In genomic region chr11:100836923-100837702, GRCm38 (mm10) we compare ENCODE assay signal across 13 mouse cellular contexts. TPM values are rescaled to one million over a fixed set of nuclear protein-coding genes. Genes with fewer than 3 reads are reported as not detected.
A peak's percentile ranks its signal among the peaks of the same experiment; 100 is the strongest.
DNase-seq lines count a peak whose midpoint lies in the region; ATAC-seq and TF ChIP-seq lines count a peak whose summit lies in the region.
"Had no signal": no experiment of that assay in that cellular context is flagged by ENCODE, and none has a peak within 500 bp of the region (broad histone marks: within the 10 kb centered on the region; RNA-seq: fewer than 3 reads in every experiment).

No protein-coding gene starts in this region.

- ATAC-seq in liver, embryonic 11.5 days (replicated peaks; ENCODE audit: low FRiP score), result no peak
- peak; percentile 65 for ATAC-seq in liver, embryonic 16.5 days (ENCODE audit: low read depth)
- ATAC-seq: forebrain, embryonic 13.5 days had no signal

- H3K4me2 ChIP-seq in liver, embryonic 11.5 days, result no peak overlapping the region
- H3K4me2 ChIP-seq in liver, embryonic 16.5 days (ENCODE audit: low read depth, low read length), result no peak overlapping the region; the same call in 1 of the 2 replicates
- H3K4me2 ChIP-seq: forebrain, embryonic 13.5 days; hindbrain, embryonic 14.5 days; neural tube, embryonic 13.5 days had no signal

- TF ChIP-seq CTCF in liver, adult 2 months (IDR thresholded peaks at IDR 0.05; ENCODE audit: low read depth, low read length), result peak; percentile 51

- 36% methylated on average over 9 of the region's 9 CpGs for WGBS in liver, adult 2 months
- 75% methylated on average over 9 of the region's 9 CpGs for WGBS in liver, embryonic 11.5 days
- WGBS in liver, embryonic 16.5 days (ENCODE audit: insufficient replicate concordance), result 72% methylated on average over 9 of the region's 9 CpGs
- 79% methylated on average over 9 of the region's 9 CpGs for WGBS in forebrain, embryonic 10.5 days

- H3K4me3 ChIP-seq in liver, adult 2 months (ENCODE audit: insufficient read depth, low read depth, low read length), result no peak overlapping the region
- H3K4me3 ChIP-seq in liver, embryonic 11.5 days (ENCODE audit: low read depth, low read length), result no peak overlapping the region
- no peak overlapping the region for H3K4me3 ChIP-seq in liver, embryonic 16.5 days (ENCODE audit: low read depth, low read length)
- H3K4me3 ChIP-seq in forebrain, embryonic 10.5 days, result no peak overlapping the region
- H3K4me3 ChIP-seq: forebrain, embryonic 13.5 days; neural tube, embryonic 13.5 days had no signal

- TF ChIP-seq POLR2A in liver, adult 2 months (IDR thresholded peaks at IDR 0.05; ENCODE audit: extremely low read depth, insufficient read depth, low read length), result no peak

- H3K79me2 ChIP-seq in liver, adult 2 months (ENCODE audit: control insufficient read depth, insufficient read depth, low read length), result peaks cover 29% of the 10 kb centered on the region; the same call in 1 of the 2 replicates

- H3K36me3 ChIP-seq in liver, adult 2 months (ENCODE audit: control insufficient read depth, insufficient read depth, low read length), result no peaks in the 10 kb centered on the region
- peaks cover 9% of the 10 kb centered on the region; the same call in 1 of the 2 replicates for H3K36me3 ChIP-seq in liver, embryonic 11.5 days (ENCODE audit: control insufficient read depth, insufficient read depth, low read length)
- H3K36me3 ChIP-seq in liver, embryonic 16.5 days (ENCODE audit: control insufficient read depth, insufficient read depth), result no peaks in the 10 kb centered on the region; the same call in 1 of the 2 replicates
- H3K36me3 ChIP-seq in forebrain, embryonic 10.5 days (replicated peaks), result no peaks in the 10 kb centered on the region
- H3K36me3 ChIP-seq: neural tube, embryonic 13.5 days had no signal

- H3K27me3 ChIP-seq in liver, adult 2 months (ENCODE audit: control insufficient read depth, insufficient read depth, low read length), result no peaks in the 10 kb centered on the region
- no peaks in the 10 kb centered on the region for H3K27me3 ChIP-seq in liver, embryonic 11.5 days (replicated peaks; ENCODE audit: control insufficient read depth, insufficient read depth, low read length)
- no peaks in the 10 kb centered on the region for H3K27me3 ChIP-seq in liver, embryonic 16.5 days (ENCODE audit: control insufficient read depth, insufficient read depth, low read depth, low read length)
- H3K27me3 ChIP-seq in forebrain, embryonic 10.5 days (ENCODE audit: poor library complexity, severe bottlenecking), result no peaks in the 10 kb centered on the region
- H3K27me3 ChIP-seq: forebrain, embryonic 13.5 days; neural tube, embryonic 13.5 days had no signal

- H3K27ac ChIP-seq in liver, adult 2 months (replicated peaks; ENCODE audit: insufficient read depth, low read depth, low read length), result peak overlapping the region; percentile 22; the same call in 1 of the 2 replicates
- no peak overlapping the region for H3K27ac ChIP-seq in liver, embryonic 11.5 days (ENCODE audit: low read depth, low read length)
- H3K27ac ChIP-seq in liver, embryonic 16.5 days (ENCODE audit: low read length), result peak overlapping the region; percentile 34; the same call in 1 of the 2 replicates
- no peak overlapping the region for H3K27ac ChIP-seq in forebrain, embryonic 10.5 days
- H3K27ac ChIP-seq: forebrain, embryonic 13.5 days; hindbrain, embryonic 14.5 days; neural tube, embryonic 13.5 days had no signal

- peaks cover 2% of the 10 kb centered on the region; the same call in 1 of the 2 replicates for H3K9me3 ChIP-seq in liver, embryonic 11.5 days (ENCODE audit: control insufficient read depth, low read length)
- peaks cover 3% of the 10 kb centered on the region for H3K9me3 ChIP-seq in liver, embryonic 16.5 days (replicated peaks; ENCODE audit: control insufficient read depth, low read length)
- peaks cover 3% of the 10 kb centered on the region; the same call in 1 of the 2 replicates for H3K9me3 ChIP-seq in forebrain, embryonic 10.5 days
- H3K9me3 ChIP-seq: neural tube, embryonic 13.5 days had no signal

- H3K4me1 ChIP-seq in liver, adult 2 months (ENCODE audit: control insufficient read depth, insufficient read depth, low read length), result peaks cover 40% of the 10 kb centered on the region
- H3K4me1 ChIP-seq in liver, embryonic 11.5 days (replicated peaks; ENCODE audit: control insufficient read depth, insufficient read depth, low read length), result peaks cover 17% of the 10 kb centered on the region
- peaks cover 22% of the 10 kb centered on the region for H3K4me1 ChIP-seq in liver, embryonic 16.5 days (ENCODE audit: control insufficient read depth, low read depth, low read length)
- 0 out of 2 replicates have a peak, but pooled peaks cover 4% of the 10 kb centered on the region for H3K4me1 ChIP-seq in forebrain, embryonic 10.5 days
- H3K4me1 ChIP-seq: forebrain, embryonic 13.5 days had no signal

- DNase-seq in liver, adult 2 months (ENCODE audit: extremely low read depth, low read depth, low spot score), result peak; percentile 89
- DNase-seq in liver, embryonic 11.5 days (ENCODE audit: low spot score), result no peak
- peak; percentile 51 for DNase-seq in CD4-positive helper T cell, adult 2 months (ENCODE audit: low read depth, low spot score)
- peak; percentile 75 for DNase-seq in ES-CJ7 (ENCODE audit: low read depth, low spot score)
- no peak for DNase-seq in adipocyte (ENCODE audit: low spot score)
- DNase-seq in forebrain, embryonic 10.5 days (ENCODE audit: extremely low spot score, low spot score), result no peak
- no peak for DNase-seq in gastrocnemius, adult 18-20 months (ENCODE audit: low spot score)
- DNase-seq: kidney, postnatal 36 days; thymus, postnatal 36 days had no signal

- no peak overlapping the region for H3K9ac ChIP-seq in liver, adult 2 months (ENCODE audit: low read depth, low read length)
- H3K9ac ChIP-seq in liver, embryonic 11.5 days (ENCODE audit: low read depth, low read length), result no peak overlapping the region
- H3K9ac ChIP-seq in liver, embryonic 16.5 days (ENCODE audit: low read depth, low read length), result no peak overlapping the region
- H3K9ac ChIP-seq: forebrain, embryonic 13.5 days; hindbrain, embryonic 14.5 days; neural tube, embryonic 13.5 days had no signal

RNA-seq across cellular contexts. Expression of gene Stat5b, which starts 13.4 kb away (rescaled TPM):
- 31.8 and 33.0 TPM in 2 replicates for total RNA-seq in liver, adult 2 months (2014; rRNA removed)
- polyA plus RNA-seq in liver, adult 2 months (2012; rRNA removed), result 32.0 and 35.2 TPM in 2 replicates
- polyA plus RNA-seq in liver, embryonic 11.5 days (2014; fragmentation: Nextera tagmentation; extraction: Ambion mirVana), result 46.0 and 50.1 TPM in 2 replicates
- 21.8 and 22.6 TPM in 2 replicates for polyA plus RNA-seq in liver, embryonic 16.5 days (2015; fragmentation: Nextera tagmentation; extraction: Ambion mirVana)
- polyA plus RNA-seq in forebrain, embryonic 10.5 days (2016; fragmentation: Nextera tagmentation; extraction: Ambion mirVana), result 14.9 and 16.2 TPM in 2 replicates
- total RNA-seq in gastrocnemius, adult 18-20 months (2021), result 100 to 1,000 TPM; 125 to 170 TPM

RNA-seq across cellular contexts. Expression of gene Stat5a, which starts 22.0 kb away (rescaled TPM):
- total RNA-seq in liver, adult 2 months (2014; rRNA removed), result 6.9 and 7.8 TPM in 2 replicates
- 15.0 and 18.0 TPM in 2 replicates for polyA plus RNA-seq in liver, adult 2 months (2012; rRNA removed)
- polyA plus RNA-seq in liver, embryonic 11.5 days (2014; fragmentation: Nextera tagmentation; extraction: Ambion mirVana), result 26.3 and 27.8 TPM in 2 replicates
- 8.1 and 8.3 TPM in 2 replicates for polyA plus RNA-seq in liver, embryonic 16.5 days (2015; fragmentation: Nextera tagmentation; extraction: Ambion mirVana)
- polyA plus RNA-seq in forebrain, embryonic 10.5 days (2016; fragmentation: Nextera tagmentation; extraction: Ambion mirVana), result 1.7 TPM in 2 replicates
- 10 to 100 TPM; 11.3 to 13.3 TPM for total RNA-seq in gastrocnemius, adult 18-20 months (2021)

Comparison
In these comparisons a context has a peak if more than half of its experiments do, and no peak if none do; other contexts are left out.
1. DNase-seq: peak in liver, adult 2 months (single experiment), CD4-positive helper T cell, adult 2 months (single experiment) and ES-CJ7 (single experiment); none in liver, embryonic 11.5 days (single experiment), adipocyte (single experiment), forebrain, embryonic 10.5 days (single experiment) and gastrocnemius, adult 18-20 months (single experiment).
2. H3K27ac ChIP-seq: peak in liver, adult 2 months (single experiment) and liver, embryonic 16.5 days (single experiment); none in liver, embryonic 11.5 days (single experiment) and forebrain, embryonic 10.5 days (single experiment).